Mouse (Mus musculus): Measurements from ENCODE around the gene Pcnp.

- TF ChIP-seq POLR2A (IDR thresholded peaks at IDR 0.05; ENCODE audit: insufficient read depth, low read depth, low read length) (no peak), CTCF (IDR thresholded peaks at IDR 0.05; ENCODE audit: insufficient read depth, low read depth, low read length) (no peak)
Observed at GRCm38 (mm10) chr16:55970416-55970815, 59.1 kb downstream of the Pcnp start.

Measured in olfactory bulb, adult 2 months (tissue).